Mouse (Mus musculus) olfactory bulb, adult 2 months (tissue): ENCODE measurements at regions not wholly inside any gene's neighbourhood (a gene's known extent, or its start where the extent isn't known, plus 50 kb on each side); places are given as distances from the start of the nearest gene placed in this dataset.

Experiments
- CTCF ChIP-seq: fragments of 200-500 bp; IDR thresholded peaks from 2 replicates; pipeline ENCODE4 v1.5.1; 2012; ENCODE audit warnings: low read depth, mild to moderate bottlenecking, low read length, moderate library complexity; ENCODE audit not compliant: insufficient read depth
- POLR2A ChIP-seq: fragments of 200-500 bp; IDR thresholded peaks from 2 replicates; pipeline ENCODE4 v1.6.1; 2012; ENCODE audit warnings: mild to moderate bottlenecking, low read depth, low read length, moderate library complexity; ENCODE audit not compliant: insufficient read depth

GRCm38 (mm10) chr7:135804730-135805129 lies 88.6 kb upstream of the Mki67 start:
- TF ChIP-seq CTCF (no peak), POLR2A (no peak)
